Comparison of ENCODE assay signal across 24 mouse cellular contexts in genomic region chr7:122437390-122437789, GRCm38 (mm10).
"Had no signal": no experiment of that assay in that cellular context is flagged by ENCODE, and none has a peak within 500 bp of the region (broad histone marks: within the 10 kb centered on the region; RNA-seq: fewer than 3 reads in every experiment).

No protein-coding gene starts in this region.

- H3K4me3 ChIP-seq: heart, adult 2 months; heart, embryonic 13.5 days; heart, embryonic 15.5 days; hindbrain, embryonic 13.5 days; hindbrain, embryonic 15.5 days; layer of hippocampus, adult 2 months; left cerebral cortex, adult 2 months; limb, embryonic 13.5 days; limb, embryonic 15.5 days; liver, embryonic 12.5 days had no signal

- H3K27me3 ChIP-seq: heart, embryonic 13.5 days; heart, embryonic 15.5 days; hindbrain, embryonic 13.5 days; hindbrain, embryonic 15.5 days; limb, embryonic 13.5 days; limb, embryonic 15.5 days; liver, embryonic 12.5 days had no signal

- H3K9ac ChIP-seq: heart, embryonic 13.5 days; heart, embryonic 15.5 days; hindbrain, embryonic 13.5 days; hindbrain, embryonic 15.5 days; limb, embryonic 13.5 days; limb, embryonic 15.5 days; liver, embryonic 12.5 days; liver, embryonic 14.5 days had no signal

- H3K4me1 ChIP-seq: limb, embryonic 13.5 days; limb, embryonic 15.5 days; liver, embryonic 12.5 days had no signal

- H3K27ac ChIP-seq: heart, adult 2 months; heart, embryonic 13.5 days; heart, embryonic 15.5 days; hindbrain, embryonic 13.5 days; hindbrain, embryonic 15.5 days; hindbrain, postnatal 0 days; layer of hippocampus, adult 2 months; left cerebral cortex, adult 2 months; limb, embryonic 13.5 days; limb, embryonic 15.5 days; liver, embryonic 12.5 days; liver, embryonic 14.5 days had no signal

- DNase-seq: gastrocnemius, postnatal 14 days; gastrocnemius, postnatal 36 days; heart, adult 11 months; heart, adult 2 months; heart, postnatal 14 days; heart, postnatal 36 days; kidney, adult 11 months; kidney, adult 2 months; kidney, postnatal 10 days; kidney, postnatal 25 days; kidney, postnatal 4 days; left cerebral cortex, postnatal 4 days had no signal

- H3K4me2 ChIP-seq: heart, embryonic 11.5 days; heart, embryonic 13.5 days; heart, embryonic 15.5 days; hindbrain, embryonic 13.5 days; hindbrain, embryonic 15.5 days; limb, embryonic 13.5 days; limb, embryonic 15.5 days; liver, embryonic 12.5 days had no signal

- H3K9me3 ChIP-seq: heart, embryonic 13.5 days; heart, embryonic 15.5 days; hindbrain, embryonic 13.5 days; hindbrain, embryonic 15.5 days; limb, embryonic 13.5 days; limb, embryonic 15.5 days; liver, embryonic 12.5 days had no signal

- H3K36me3 ChIP-seq: heart, embryonic 13.5 days; heart, embryonic 15.5 days; hindbrain, embryonic 13.5 days; hindbrain, embryonic 15.5 days; limb, embryonic 13.5 days; limb, embryonic 15.5 days; liver, embryonic 12.5 days had no signal

- ATAC-seq: hindbrain, postnatal 0 days; liver, embryonic 12.5 days had no signal
